Mouse (Mus musculus) intestine, embryonic 14.5 days (tissue): ENCODE data around the gene Slc38a3. TPM values are rescaled to one million over a fixed set of nuclear protein-coding genes. Genes with fewer than 3 reads are reported as not detected.

Source experiments
- ATAC-seq: fragments of 200-750 bp; cut with Nextera tagmentation; replicated peaks from 2 replicates; pipeline ENCODE4 v1.8.0; 2017; ENCODE audit warnings: low read depth, moderate number of reproducible peaks, moderate TSS enrichment, moderate library complexity; ENCODE audit not compliant: low FRiP score, low TSS enrichment
- DNase-seq: peaks from one replicate; pipeline ENCODE4 v3.0.0-alpha.2; 2018; ENCODE audit warnings: low spot score
- H3K27ac ChIP-seq: fragments of 300-500 bp; sonication (generic); 2 replicates; pipeline ENCODE4 v1.5.1; 2014; ENCODE audit warnings: low read depth, mild to moderate bottlenecking, control low read depth
- H3K27me3 ChIP-seq: fragments of 300-500 bp; sonication (generic); replicated peaks from 2 replicates; pipeline ENCODE4 v1.6.1; 2014; ENCODE audit warnings: low read length, control low read depth; ENCODE audit not compliant: control insufficient read depth, insufficient read depth
- H3K36me3 ChIP-seq: fragments of 300-500 bp; sonication (generic); 2 replicates; pipeline ENCODE4 v1.6.1; 2014; ENCODE audit warnings: low read length, control low read depth; ENCODE audit not compliant: control insufficient read depth, insufficient read depth
- H3K4me1 ChIP-seq: fragments of 300-500 bp; sonication (generic); replicated peaks from 2 replicates; pipeline ENCODE4 v1.6.1; 2014; ENCODE audit warnings: low read length, control low read depth, mixed read lengths; ENCODE audit not compliant: control insufficient read depth, insufficient read depth
- H3K4me2 ChIP-seq: fragments of 300-500 bp; sonication (generic); 2 replicates; pipeline ENCODE4 v1.6.1; 2014; ENCODE audit warnings: low read length
- H3K4me3 ChIP-seq: fragments of 300-500 bp; sonication (generic); 2 replicates; pipeline ENCODE4 v1.5.1; 2014; ENCODE audit warnings: low read depth, low read length, control low read depth, mixed read lengths
- H3K9ac ChIP-seq: fragments of 300-500 bp; sonication (generic); 2 replicates; pipeline ENCODE4 v1.6.1; 2014; ENCODE audit warnings: mild to moderate bottlenecking, low read length
- H3K9me3 ChIP-seq: fragments of 300-500 bp; sonication (generic); 2 replicates; pipeline ENCODE4 v1.6.1; 2016; ENCODE audit warnings: low read length, control low read depth; ENCODE audit not compliant: control insufficient read depth
- WGBS: fragments of 180-500 bp; shearing (Covaris S2); extraction: QIAGEN DNeasy Blood & Tissue Kit; methylation state at CpG from one replicate; pipeline ENCODE4 v1.1.7; 2014; 5-methylcytosine and 5-hydroxymethylcytosine counted together
- polyA plus RNA-seq: library from polyadenylated mRNA; unstranded; fragments of >200 nt; fragmentation: Nextera tagmentation; extraction: Ambion mirVana; gene quantifications from 2 replicates; pipeline ENCODE4 v1.2.1, GENCODE M21; 2014

Gene Slc38a3
- polyA plus RNA-seq, 1 experiment from 2014 or later, result 9.3 TPM

- DNase-seq, result peak; percentile 72
- WGBS, result 36% methylated on average over 13 of the region's 13 CpGs
- ATAC-seq, result peak; percentile 28; the same call in 1 of the 2 replicates
- no peak overlapping the region for H3K4me3 ChIP-seq
- H3K36me3 ChIP-seq, result peaks cover 79% of the 10 kb centered on the region
- peak overlapping the region; percentile 62 for H3K27ac ChIP-seq
- H3K9me3 ChIP-seq, result no peaks in the 10 kb centered on the region
- H3K4me1 ChIP-seq, result peaks cover 25% of the 10 kb centered on the region
- 0 out of 2 replicates have a peak overlapping the region, but pooled peaks have one; percentile 13 for H3K9ac ChIP-seq
- H3K4me2 ChIP-seq, result no peak overlapping the region
- no peaks in the 10 kb centered on the region for H3K27me3 ChIP-seq
Observed at GRCm38 (mm10) chr9:107618778-107619545, 50.4 kb downstream of the Slc38a3 start.

- Histone ChIP-seq H3K4me1 (peaks cover 27% of the 10 kb centered on the region), H3K9me3 (no peaks in the 10 kb centered on the region), H3K36me3 (peaks cover 79% of the 10 kb centered on the region), H3K27me3 (no peaks in the 10 kb centered on the region), H3K4me3 (no peak overlapping the region), H3K9ac (no peak overlapping the region), H3K27ac (0 out of 2 replicates have a peak overlapping the region, but pooled peaks have one; percentile 16), H3K4me2 (no peak overlapping the region)
- no peak for ATAC-seq
- WGBS, result 92% methylated on average over 6 of the region's 6 CpGs
- DNase-seq, result no peak
Observed at GRCm38 (mm10) chr9:107618098-107618497, 51.2 kb downstream of the Slc38a3 start.

GRCm38 (mm10) chr9:107617461-107617860, 51.9 kb downstream of the Slc38a3 start:
- ATAC-seq (no peak), DNase-seq (no peak)
- Histone ChIP-seq H3K4me1 (peaks cover 29% of the 10 kb centered on the region), H3K4me3 (no peak overlapping the region), H3K4me2 (no peak overlapping the region), H3K27ac (no peak overlapping the region), H3K36me3 (peaks cover 74% of the 10 kb centered on the region), H3K9me3 (no peaks in the 10 kb centered on the region), H3K27me3 (no peaks in the 10 kb centered on the region), H3K9ac (no peak overlapping the region)
- 93% methylated on average over 2 of the region's 2 CpGs for WGBS

GRCm38 (mm10) chr9:107615035-107615434, 54.3 kb downstream of the Slc38a3 start:
- Histone ChIP-seq H3K4me2 (no peak overlapping the region), H3K4me3 (no peak overlapping the region), H3K27me3 (no peaks in the 10 kb centered on the region), H3K36me3 (peaks cover 64% of the 10 kb centered on the region), H3K4me1 (peaks cover 38% of the 10 kb centered on the region), H3K9me3 (no peaks in the 10 kb centered on the region), H3K27ac (peak overlapping the region; percentile 14; the same call in 1 of the 2 replicates), H3K9ac (no peak overlapping the region)
- ATAC-seq (no peak), DNase-seq (no peak)
- 74% methylated on average over 4 of the region's 4 CpGs for WGBS

- ATAC-seq (0 out of 2 replicates have a peak, but pooled peaks have one; percentile 8), DNase-seq (no peak)
- 13% methylated on average over 12 of the region's 12 CpGs for WGBS
- Histone ChIP-seq H3K4me3 (peak overlapping the region; percentile 28), H3K36me3 (peaks cover 44% of the 10 kb centered on the region), H3K9me3 (no peaks in the 10 kb centered on the region), H3K9ac (peak overlapping the region; percentile 63; the same call in 1 of the 2 replicates), H3K27me3 (no peaks in the 10 kb centered on the region), H3K27ac (peak overlapping the region; percentile 92), H3K4me1 (peaks cover 30% of the 10 kb centered on the region), H3K4me2 (peak overlapping the region; percentile 69)
Observed at GRCm38 (mm10) chr9:107612945-107613569, 56.3 kb downstream of the Slc38a3 start.

- ATAC-seq, result peak; percentile 91
- Histone ChIP-seq H3K27me3 (no peaks in the 10 kb centered on the region), H3K4me1 (peaks cover 30% of the 10 kb centered on the region), H3K27ac (peak overlapping the region; percentile 92), H3K36me3 (peaks cover 37% of the 10 kb centered on the region), H3K9me3 (no peaks in the 10 kb centered on the region), H3K4me3 (peak overlapping the region; percentile 28), H3K4me2 (peak overlapping the region; percentile 69), H3K9ac (peak overlapping the region; percentile 63)
- peak; percentile 97 for DNase-seq
- WGBS, result 7% methylated on average over 37 of the region's 48 CpGs
Observed at GRCm38 (mm10) chr9:107612191-107612944, 57.0 kb downstream of the Slc38a3 start.

- peaks cover 31% of the 10 kb centered on the region for H3K36me3 ChIP-seq
- ATAC-seq (no peak), DNase-seq (no peak)
- peak overlapping the region; percentile 69 for H3K4me2 ChIP-seq
- H3K9me3 ChIP-seq, result no peaks in the 10 kb centered on the region
- H3K4me3 ChIP-seq, result peak overlapping the region; percentile 28; the same call in 1 of the 2 replicates
- H3K27ac ChIP-seq, result peak overlapping the region; percentile 92
- H3K27me3 ChIP-seq, result no peaks in the 10 kb centered on the region
- peak overlapping the region; percentile 63 for H3K9ac ChIP-seq
- H3K4me1 ChIP-seq, result peaks cover 36% of the 10 kb centered on the region
- WGBS, result 74% methylated on average over 6 of the region's 6 CpGs
Observed at GRCm38 (mm10) chr9:107611456-107612190, 57.7 kb downstream of the Slc38a3 start.

- Histone ChIP-seq H3K9ac (no peak overlapping the region), H3K27me3 (no peaks in the 10 kb centered on the region), H3K36me3 (peaks cover 9% of the 10 kb centered on the region), H3K4me2 (peak overlapping the region; percentile 27; the same call in 1 of the 2 replicates), H3K4me3 (no peak overlapping the region), H3K9me3 (no peaks in the 10 kb centered on the region), H3K4me1 (peaks cover 43% of the 10 kb centered on the region), H3K27ac (no peak overlapping the region)
- ATAC-seq (no peak), DNase-seq (no peak)
- WGBS, result 62% methylated on average over 4 of the region's 4 CpGs
Observed at GRCm38 (mm10) chr9:107609433-107609830, 59.9 kb downstream of the Slc38a3 start.
